Mouse (Mus musculus) adrenal gland, adult (tissue): ENCODE measurements at regions not wholly inside any gene's neighbourhood (a gene's known extent, or its start where the extent isn't known, plus 50 kb on each side); places are given as distances from the start of the nearest gene placed in this dataset.
"Not testable (repeated sequence)": the region's sequence is repeated elsewhere in the genome, so short reads cannot be mapped to it uniquely, and the experiment has no call there.

Experiments
- DNase-seq, 2 experiments: peaks; one replicate each; pipeline ENCODE4 v3.0.0; 2022 to 2023; ENCODE audit warnings: low spot score in 1 of 2; ENCODE audit not compliant: inconsistent age in 2 of 2

DNA sequence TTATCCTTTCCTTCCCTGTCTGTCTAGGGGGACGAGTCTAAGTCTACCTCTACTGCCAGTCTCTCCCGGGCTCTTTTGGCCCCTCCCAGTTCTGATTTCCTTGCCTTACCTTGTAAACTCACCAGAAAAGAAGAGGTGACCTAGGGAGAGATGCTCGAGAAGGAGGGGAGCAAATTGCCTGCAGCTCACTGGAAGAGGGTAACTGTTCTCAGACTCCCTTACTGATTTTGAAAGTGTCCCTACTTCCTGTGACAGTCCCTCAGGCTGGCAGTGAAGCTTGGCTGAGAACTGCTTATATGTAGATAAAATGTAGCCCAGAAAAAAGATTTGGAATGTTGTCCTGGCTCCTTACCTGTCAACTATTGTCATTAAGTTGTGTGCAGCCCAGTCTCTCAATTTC, 180.6 kb upstream of the Tab2 start:
- DNase-seq: no peak

DNA sequence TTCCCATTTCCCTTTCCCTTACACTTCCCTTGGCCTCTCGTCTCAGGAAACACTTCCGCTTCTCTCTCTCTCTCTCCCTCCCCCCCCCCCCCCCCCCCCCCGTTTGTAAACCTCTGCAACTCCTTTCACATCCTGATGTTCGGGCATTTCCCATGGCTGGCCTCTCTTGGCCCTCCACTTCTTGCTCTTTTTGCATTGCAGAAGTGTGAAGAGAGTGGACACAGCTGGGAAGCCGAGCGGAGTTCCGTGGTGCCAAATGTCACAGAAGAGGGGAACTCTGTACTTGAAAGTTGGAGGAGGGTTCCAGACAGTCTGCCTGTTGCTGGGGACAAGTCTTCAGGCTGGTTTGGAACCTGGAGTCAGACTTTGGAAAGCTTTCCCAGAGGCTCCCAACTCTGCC, 179.2 kb upstream of the Tab2 start:
- no peak for DNase-seq

DNA sequence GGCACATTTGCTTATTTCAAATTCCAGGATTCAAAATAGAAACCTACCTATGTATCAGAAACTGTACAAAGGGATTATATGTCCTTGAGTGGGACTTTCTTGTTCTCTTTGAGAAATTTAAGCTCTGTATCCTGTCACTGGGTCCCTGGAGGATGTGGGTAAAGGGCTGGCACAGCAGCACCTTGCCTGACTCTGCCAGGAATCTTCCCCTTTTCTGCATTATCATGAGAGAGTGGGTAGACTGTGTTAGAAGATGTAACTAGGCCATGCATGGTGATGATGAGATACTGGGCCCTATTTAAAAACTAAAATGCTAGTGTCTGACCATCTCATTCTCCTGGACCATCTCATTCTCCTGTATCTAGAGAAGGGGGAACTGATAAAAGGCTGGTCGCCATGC, 178.4 kb upstream of the Tab2 start:
- DNase-seq: no peak

DNA sequence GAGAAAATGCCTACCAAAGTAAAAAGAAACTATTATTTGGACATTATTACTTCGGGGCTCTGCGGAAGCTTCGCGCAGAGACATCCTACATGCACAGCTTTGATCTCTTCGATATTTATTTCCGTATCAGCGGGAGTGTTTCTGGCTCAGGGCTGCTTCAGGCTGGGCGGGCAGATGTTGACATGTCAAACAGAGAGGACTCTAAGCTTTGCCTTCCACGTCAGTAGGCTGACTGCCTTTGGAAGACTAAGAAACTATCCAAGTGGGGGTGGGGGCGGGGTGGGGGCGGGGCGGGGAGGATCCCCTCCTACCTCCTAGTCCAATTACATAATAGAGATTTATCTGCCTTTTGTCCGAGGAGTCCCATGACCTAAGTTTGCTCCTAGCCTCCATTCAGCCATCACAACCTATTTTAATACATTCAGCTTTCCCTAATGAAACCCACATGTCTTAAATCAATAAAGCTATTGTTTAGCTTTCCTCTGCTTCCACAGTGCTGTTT, 177.5 kb upstream of the Tab2 start:
- DNase-seq: no peak

DNA sequence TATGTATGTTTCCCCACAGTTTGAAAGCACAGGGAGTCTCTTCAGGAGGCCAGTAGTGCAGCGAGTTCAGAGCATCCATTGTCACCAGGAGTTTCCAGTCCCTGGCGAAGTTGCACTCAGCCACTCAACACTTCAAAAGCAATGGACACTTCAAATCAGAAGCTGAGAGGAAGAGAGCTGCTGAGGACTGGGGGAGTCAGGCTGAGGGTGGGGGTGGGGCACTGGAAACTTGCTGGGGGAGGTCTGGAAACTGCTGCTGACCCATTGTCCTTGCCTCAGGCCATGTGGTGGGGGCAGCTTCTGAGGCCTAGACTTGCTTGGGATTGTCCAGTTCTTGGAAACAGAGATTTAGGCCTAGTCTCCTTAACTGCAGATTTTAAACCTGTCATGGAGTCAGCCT, 176.8 kb upstream of the Tab2 start:
- DNase-seq: no peak

DNA sequence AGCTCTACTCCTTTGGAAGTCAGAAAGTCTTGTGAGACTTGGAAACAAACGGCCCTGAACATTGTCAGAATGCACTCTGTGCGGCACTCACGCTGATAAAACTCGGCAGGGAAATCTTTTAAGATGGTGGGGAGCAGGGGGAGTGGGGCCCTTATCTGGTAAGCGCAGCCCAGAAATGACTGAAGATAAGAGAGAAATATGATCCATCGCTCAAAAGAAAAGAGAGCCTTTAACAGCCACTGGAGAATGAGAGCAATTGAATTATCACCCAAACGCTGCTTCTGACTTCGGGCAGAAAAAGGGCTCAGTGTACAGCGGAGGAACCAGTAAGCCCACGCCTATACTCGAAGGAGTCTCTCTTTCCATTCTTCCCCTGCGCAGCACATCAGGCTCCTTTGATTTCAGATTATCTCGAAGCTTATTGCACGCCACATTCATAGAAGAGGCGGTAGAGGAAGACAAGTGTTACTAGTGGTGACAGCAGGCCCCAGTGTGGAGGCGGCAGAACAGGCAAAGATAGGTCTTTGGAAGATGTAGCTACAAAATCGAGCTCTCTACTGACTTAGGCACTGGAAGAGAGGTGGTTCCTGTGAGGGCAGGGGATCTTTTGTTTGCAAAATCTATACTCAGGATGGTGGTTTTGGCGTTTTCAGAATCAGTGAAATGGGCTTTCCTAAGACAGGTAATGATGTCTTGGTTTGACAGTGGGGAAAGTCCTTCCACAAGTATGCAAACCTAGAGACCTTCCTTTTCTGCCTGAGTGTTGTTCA, 174.6 kb upstream of the Tab2 start:
- DNase-seq: no peak

DNA sequence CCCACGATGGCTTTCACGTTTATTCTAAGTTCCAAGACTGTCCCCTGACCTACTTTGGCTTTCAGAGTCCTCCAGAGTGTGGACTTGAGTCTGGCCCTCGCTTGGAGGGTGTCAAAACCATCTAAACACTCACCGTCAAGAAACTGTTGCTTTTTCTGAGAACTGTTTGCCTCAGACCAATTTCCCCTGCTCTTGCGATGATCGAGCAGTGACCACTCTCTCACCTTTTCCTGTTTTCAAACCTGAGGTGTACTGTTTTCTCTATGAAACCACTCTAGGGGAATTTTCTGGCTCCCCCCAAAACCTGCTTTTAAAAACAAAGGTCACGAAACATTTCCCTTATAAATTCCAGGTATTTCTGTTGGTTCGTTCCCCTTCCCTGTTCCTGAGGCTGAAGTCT, 174.0 kb upstream of the Tab2 start:
- no peak for DNase-seq

DNA sequence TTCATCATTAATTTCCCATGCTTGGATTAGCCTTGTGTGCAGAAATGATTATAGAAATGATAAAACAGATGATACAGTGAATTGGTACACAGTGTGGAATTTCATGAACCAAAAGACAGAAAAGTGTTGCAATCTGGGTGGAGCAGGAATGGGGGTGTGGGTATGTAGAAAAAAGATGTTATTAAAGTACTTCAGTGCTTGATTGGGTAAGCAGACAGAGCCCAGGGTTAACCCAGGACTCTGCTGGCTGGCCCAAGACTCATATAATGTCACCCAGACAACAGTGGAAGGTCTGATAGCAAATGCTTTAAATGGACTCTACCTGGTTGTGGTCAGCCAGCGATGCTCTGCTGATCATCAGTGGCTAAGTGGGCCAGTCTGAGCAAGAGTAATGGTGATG, 168.1 kb upstream of the Tab2 start:
- DNase-seq: no peak

DNA sequence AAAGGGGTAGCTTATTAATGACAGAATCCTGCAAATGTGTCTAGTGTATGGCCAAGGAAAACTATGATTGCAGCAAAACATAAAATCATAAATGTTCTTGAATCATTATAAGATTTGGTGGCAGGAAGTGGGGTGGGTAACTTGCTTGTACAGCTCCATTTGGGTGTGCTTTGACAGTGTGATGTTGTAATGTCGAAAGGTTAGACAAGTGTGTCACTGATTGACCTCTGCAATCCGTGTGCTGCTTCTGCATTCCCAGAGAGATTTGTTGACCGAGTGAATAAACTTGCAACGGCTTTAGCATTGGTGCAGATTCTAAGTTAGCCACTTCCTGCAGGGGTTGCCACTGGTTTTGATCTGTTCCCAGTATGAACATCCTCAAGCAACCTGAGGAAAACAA, 165.9 kb upstream of the Tab2 start:
- no peak for DNase-seq

DNA sequence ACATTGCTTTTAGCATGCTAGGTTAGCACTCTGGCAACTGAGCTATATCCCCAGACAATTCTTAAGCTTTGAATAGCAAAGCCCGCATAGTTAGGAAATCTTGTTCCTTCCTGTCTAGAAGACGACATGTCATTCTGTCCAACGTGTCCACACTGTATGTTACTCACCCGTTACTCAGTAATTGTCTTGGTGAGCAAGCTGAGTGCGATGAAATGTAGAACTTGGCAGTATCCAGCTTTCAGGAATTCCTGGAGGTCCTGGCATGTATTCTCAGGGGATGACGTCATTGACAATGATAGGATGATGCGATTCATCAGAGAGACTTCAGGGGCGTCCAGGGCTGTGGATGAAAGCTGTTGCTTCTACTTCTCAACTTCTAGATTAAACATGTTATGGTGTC, 160.8 kb upstream of the Tab2 start:
- no peak for DNase-seq

DNA sequence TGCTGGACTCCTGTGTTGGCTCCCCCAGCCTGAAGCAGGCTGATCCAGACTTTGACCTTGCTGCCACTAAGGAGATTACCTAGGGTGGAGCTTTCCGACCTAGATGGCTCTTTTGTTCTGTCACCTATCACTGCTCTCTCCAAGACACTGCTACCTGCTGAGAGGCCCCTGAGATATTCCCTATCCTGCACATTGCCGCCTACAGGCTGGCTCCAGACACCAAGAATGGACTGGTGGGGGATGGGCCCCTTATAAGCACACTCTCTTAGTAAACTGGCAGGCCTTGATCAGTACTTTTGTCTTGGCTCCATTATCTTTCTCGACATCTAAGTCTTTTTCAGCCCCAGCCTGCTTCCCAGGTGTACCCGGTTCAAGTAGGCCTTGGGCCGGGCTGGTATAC, 158.9 kb upstream of the Tab2 start:
- DNase-seq: not testable (repeated sequence)

DNA sequence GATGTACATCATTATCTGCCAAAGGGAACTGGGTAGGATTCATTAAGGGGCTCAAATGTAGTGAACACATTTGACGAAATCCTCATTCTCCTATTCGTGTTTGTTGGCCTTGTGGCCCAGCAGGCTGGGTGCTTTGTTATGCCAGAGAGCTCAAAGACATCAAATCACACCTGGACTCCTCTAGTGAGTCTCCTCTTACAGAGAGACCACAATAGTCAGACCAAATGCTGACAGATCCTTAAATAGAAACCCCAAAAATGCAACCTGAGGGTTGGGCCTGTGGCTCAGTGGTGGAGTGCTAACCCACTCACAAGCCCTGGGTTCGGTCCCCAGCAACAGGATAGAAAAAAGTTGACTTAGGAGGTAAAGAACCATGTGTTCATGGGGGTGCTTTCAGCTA, 158.5 kb upstream of the Tab2 start:
- DNase-seq: no peak

DNA sequence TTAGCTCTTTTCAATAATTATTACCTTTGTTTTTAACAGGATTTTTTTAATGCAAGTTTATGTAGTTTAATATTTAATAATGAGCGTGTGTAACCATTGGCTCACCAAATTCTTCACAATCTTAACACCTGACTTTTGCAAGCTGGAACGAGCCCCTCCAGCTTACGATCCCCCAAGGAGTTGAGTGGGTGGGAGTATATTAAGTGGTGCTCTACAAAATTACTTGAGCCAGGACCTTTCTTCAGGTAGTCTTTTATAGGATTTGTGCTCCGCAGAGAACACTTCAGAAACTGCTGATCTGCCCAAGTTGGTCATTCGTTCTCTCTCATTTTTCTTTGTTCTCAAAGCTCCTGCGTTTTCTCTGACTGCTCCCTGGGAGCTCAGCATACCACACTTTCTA, 144.5 kb upstream of the Tab2 start:
- DNase-seq: no peak

DNA sequence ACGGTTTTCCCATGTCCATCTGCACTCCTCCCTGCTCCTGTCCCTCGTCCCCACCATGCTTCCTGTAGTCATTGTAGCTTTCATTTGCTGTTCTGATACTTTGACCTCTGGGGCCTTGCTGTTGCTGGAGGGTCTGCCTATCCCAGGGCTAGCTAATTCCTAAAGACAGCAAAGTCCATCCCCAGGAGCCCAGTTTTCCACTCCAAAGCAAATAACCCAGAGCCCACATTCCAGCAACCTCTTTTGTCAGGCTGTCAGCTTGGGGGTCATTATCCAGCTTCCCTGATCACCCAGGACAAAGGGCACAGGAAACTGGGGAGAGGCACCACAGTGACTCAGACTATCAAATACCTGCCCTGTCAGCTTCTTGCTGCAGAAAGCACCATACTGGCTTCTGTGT, 139.9 kb upstream of the Tab2 start:
- DNase-seq: no peak

DNA sequence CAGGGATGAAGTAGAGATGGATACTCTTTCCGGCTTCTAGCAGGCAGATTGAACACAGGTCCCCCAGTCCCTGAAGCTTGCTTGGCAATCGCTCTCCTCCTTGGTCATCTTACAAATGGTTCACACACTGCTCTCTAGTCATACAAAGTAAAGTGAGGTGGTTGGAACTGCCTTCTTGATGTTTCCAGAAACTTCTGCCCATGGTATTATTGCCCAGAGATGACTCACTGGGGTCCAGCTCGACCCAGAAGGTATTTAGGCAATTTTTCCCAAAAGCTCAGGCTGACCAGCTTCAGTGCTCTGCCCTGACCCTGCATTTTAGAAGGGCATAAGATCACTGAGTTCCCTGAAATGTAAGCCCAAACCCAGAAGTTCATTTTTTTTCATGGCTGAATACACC, 139.2 kb upstream of the Tab2 start:
- DNase-seq: no peak

DNA sequence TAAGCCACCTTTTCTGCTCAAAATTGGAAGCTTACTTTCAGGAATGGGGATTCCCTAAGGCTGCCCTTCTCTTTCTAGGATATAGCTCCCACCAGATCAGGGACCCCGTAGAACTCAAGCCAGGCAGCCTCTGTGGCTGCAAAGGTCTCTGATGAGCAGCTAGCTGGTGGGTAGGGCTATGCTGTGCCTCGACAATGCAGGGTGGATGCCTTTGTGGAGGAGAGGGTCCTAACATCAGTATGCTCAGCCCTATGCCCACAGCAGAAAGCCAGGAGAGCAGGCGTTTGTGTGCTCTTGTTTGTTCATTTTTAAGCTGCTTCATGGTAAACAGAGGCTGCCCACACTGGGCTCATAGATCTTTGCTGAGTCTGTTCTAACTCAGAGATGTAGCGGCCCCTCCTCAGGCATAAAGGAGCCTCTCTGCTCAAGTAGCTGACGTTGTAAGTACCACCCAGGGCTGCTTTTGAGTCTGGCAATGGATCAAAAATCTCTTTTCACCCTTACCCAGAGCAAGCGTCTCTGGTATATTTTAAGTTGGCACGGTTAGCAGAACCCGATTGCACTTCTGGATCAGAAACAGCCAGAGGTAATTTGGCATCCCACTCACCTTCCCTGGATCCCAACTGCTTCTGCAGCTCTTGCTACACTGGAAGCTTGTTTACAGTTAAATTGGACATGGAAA, 136.0 kb upstream of the Tab2 start:
- DNase-seq: no peak

DNA sequence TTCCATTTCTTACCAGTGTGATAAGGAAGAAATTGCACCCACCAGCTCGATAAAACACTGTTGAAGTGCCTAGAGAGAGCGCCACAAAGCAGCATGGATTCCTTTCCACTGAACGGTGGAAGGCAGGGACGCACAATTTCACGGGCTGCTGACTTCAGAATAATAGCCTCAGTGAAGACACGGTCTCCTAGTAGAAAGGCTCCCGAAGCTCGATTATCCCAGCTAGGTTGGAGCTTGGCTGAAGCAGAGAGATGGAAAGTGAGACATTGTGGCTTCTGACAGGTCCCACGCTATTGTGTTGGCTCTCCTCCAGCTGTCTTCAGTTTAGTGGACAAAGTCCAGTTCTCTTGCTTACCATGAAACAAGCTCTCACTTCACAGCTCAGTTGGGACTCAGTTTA, 133.3 kb upstream of the Tab2 start:
- no peak for DNase-seq

DNA sequence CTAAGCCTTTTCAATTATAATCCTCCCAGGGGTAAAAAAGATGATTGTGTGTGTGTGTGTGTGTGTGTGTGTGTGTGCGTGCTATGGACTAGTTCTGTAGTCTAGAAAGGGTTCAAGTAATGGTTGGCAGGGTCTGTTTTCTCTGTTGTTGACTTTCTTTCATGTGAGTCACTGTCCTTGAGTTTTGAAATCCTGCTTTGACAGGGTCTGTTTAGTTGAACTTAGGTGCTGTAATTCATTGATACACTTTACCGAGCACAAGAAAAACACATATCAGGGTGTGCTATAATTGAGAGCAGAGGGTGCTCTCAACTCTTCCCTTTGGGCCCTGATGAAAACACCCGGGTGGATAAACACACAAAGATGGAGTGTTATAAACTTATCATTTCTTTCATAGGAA, 132.7 kb upstream of the Tab2 start:
- DNase-seq: peak in 1 of 2 experiments; percentile 53

DNA sequence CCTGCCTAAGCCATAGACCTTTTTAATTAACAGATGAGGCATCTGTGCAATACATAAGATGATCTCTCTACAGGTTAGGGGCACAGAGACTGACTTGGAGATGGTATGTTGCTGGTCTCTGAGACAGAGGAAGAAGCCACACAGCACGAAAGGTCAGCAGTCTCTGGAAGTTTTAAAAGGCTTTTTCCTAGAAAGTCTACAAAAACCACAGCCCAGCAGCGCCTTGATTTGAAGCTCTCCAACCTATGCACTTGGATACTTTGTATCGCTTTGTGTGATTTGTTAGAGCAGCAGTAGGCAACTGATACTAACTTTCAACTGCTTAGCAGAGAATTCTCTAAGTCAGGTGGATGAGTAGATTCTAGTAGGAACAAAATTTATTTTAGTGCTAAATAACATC, 132.3 kb upstream of the Tab2 start:
- no peak for DNase-seq

DNA sequence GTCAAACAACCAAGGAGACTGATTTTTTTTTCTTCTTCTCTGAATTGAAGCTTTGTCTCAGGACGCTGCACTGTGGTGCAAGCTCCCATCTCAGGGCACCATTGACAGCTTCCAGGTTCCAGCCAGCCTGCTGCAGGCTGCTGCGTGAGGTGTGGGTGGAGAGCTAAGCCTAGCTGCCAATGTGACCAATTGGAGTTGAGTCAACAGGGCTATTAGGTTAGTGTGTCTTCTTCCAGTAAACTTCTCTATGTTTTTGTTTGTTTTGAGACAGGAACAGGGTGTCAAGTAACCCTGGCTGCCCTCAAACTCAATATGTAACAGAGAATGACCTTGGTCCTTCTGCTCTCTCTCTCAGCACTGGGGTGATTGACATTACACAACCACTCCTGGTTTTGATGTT, 131.1 kb upstream of the Tab2 start:
- DNase-seq: peak in 1 of 2 experiments; percentile 47

DNA sequence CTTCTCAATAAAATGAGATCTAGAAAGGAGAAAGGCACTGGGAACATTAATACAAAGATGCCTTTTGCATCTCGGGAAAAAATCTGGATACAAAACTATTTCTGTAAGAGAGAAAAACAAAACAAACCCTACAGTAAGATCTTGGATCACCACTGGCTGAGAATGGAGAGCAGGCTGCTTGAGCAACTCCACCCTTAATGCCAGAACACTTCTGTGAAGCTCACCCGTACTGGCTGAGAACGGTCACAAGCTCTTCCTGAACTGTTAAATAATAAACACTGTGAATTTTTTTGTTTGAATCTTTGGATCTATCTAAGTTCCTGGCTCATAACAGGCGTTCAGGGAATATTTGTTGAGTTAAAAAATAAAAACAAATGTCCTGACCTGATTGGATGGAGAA, 130.4 kb upstream of the Tab2 start:
- DNase-seq: no peak

DNA sequence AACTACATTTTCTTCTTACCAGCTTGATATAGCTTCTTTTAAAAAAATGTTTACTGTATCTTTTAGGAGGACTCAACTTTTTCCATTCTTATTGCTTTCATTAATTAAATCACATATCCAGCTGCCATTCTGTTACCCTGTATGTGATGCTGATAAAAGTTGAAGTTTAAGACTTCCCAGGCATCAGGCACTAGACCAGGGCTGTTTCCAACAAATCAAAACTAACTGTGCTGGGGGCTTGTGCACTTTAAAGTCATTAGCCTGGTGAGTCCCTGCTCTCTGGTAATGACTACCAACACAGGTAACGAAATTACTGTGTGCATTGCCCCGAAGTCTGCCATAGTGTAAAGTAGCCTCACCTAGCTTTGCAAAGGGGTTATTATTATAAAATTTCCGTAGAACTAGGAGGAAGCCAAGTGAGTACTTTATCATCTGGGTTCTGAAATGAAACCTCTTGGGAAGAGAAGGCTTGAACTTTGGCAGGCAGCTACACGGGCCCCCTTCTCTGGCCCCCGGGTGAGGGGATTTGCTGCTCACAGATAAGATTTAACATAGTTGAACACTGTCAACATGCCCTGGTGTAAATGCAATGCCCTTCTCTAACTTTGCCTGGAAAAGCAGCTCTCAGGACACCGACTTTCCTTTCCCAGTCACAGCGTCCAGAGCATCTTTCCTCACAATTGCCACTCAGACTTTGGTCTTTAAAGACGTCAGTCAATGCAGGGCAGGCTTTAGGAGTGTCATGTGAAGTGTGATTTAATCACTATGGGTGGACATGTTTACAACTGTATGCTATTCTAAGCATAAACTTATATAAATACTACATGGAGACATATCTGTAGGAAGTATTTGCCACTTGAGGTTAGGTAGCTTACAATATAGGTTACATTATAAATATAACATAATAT, 122.1 kb upstream of the Tab2 start:
- no peak for DNase-seq
